Mouse (Mus musculus) ovary, postnatal 36 days (tissue): ENCODE measurements at regions not wholly inside any gene's neighbourhood (a gene's known extent, or its start where the extent isn't known, plus 50 kb on each side); places are given as distances from the start of the nearest gene placed in this dataset.

Source experiments
- DNase-seq: peaks from one replicate; pipeline ENCODE4 v3.0.0; 2022; ENCODE audit warnings: low spot score, mixed read lengths

DNA sequence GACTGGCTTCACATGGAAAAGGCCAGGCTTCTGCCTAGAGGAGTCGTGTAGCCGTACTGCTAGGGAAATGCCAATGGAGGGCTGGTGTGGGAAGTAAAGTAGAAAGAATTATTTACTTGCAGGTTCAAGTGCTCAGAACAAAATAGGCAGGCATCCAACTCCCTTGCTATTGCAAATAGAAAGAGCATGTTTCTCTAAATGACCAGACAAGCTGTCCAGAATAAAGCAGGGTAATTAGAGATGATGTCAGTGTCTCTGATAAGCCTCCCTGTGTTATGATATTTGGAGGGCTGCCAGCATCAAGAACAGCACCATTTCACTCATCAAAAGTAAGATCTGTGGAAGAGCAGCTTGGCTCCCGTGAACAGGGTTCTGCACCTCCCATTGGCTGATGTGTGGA lies 192.4 kb downstream of the Usp46 start:
- no peak for DNase-seq

GRCm38 (mm10) chr5:73880936-73881335 lies 187.3 kb downstream of the Usp46 start:
- no peak for DNase-seq

- DNase-seq, result peak; percentile 35
Measured at GRCm38 (mm10) chr5:73881941-73882340, 186.3 kb downstream of the Usp46 start.

DNA sequence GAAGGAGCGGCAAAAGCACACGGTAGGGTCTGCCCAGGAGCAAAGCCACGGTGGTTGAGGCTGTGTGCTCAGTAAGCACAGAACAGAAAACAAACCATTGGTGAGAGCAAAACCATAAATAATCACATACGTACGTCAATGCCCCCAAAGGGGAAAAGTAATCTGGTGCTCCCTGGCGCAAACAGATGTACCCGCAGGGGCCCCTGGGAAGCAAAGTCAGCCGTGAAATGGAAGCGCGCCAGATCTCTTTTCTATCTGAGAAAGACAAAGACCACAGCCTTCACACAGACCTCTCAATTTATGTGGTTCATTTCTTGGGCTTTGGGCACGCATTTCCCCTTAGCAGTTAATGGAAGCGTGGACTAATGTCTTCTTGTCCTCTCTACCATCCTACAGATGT lies 183.2 kb downstream of the Usp46 start:
- DNase-seq, result no peak

DNA sequence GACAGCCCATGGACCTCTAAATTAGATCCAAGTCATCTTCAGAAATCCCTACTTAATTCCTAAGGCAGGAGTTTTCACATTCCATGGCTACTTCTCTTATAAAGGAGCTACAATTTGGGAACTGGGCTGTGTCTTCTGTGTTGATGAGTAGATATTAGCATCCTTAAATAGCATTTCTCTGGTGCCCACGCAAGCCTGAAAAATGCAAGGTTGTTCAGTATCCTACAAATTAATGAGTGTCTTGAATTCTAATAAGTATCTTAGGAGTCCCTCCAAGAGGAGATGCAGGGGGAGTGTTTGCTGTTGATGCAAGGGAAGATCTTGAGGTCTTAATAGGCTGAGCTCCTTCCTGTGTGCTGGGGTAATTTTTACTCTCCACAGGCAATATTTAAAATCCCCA lies 182.5 kb downstream of the Usp46 start:
- no peak for DNase-seq

DNA sequence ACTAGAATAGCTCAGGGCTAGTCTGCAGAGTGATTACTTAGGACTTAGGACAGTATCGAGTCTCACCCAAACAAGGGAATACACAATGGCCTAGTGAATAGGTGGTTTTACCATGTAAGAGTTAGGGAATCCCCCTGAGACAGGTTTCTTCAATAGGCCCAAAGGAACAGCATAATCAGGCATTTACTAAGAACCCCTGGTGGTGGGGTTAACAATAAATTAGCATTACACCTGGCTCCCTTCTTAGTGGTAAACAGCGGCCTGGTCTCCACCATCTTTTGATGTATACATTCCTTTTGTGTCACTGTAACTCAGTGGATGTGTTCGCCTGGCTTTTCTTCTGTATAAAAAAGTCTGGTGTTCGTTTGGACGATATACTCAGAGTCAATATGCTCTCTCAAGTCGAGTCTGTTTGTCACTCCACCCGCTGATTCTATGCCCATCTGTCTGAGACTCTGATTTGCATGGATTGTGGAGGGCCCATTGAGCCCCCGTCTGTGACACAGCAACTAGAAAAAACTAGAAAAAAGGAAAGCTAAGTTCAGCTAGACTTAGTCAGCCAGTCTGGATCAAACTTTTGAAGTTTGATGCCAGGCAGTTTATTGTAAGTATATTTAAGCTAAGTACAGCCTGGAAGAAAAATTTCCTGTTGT lies 180.8 kb downstream of the Usp46 start:
- no peak for DNase-seq

- DNase-seq, result no peak
Measured at GRCm38 (mm10) chr5:73888391-73888790, 179.8 kb downstream of the Usp46 start.

- no peak for DNase-seq
Measured at GRCm38 (mm10) chr5:73889342-73889741, 178.9 kb downstream of the Usp46 start.

- no peak for DNase-seq
Measured at GRCm38 (mm10) chr5:73890942-73891341, 177.3 kb downstream of the Usp46 start.

GRCm38 (mm10) chr5:73891606-73892005 lies 176.6 kb downstream of the Usp46 start:
- DNase-seq, result no peak

DNA sequence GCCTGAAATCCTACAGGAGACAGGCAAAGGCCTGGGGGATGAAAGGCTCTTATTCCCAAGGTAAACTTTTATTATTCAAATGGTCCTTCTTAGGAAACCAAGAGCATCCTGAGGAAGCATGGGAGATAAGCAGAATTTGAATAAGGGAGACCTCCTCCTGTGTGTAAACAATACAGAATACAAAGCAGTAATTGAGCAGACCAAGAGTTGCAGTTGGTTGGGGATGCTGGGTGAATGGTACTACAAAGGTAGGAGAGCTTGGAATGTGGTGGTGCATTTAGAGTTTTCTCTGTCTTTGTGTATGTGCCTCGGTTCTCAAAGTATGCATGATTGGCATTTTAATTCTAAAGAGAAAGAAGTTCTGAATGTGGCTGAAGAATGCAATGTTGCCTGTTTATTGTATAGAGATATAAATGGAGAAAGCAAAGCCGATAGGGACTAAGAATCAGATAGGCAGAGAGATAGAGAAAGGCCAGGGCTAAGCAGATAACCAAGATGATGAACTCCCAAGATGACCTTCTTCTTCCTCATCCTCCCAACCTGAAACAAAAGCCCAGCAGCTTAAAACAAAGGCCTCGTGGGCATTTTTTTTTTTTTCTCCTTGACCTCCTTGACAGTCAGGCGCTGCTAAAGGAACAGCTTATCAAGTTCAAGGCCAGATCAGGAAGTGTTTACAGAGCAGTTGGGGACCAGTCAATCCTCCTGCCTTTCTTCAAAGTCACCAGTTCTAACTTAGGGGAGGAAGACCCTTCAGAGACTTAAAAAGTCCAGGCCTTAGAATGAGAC lies 175.6 kb downstream of the Usp46 start:
- DNase-seq, result no peak

- DNase-seq, result no peak
Measured at GRCm38 (mm10) chr5:73895186-73895585, 173.0 kb downstream of the Usp46 start.

GRCm38 (mm10) chr5:73896785-73897184 lies 171.4 kb downstream of the Usp46 start:
- DNase-seq, result no peak

DNA sequence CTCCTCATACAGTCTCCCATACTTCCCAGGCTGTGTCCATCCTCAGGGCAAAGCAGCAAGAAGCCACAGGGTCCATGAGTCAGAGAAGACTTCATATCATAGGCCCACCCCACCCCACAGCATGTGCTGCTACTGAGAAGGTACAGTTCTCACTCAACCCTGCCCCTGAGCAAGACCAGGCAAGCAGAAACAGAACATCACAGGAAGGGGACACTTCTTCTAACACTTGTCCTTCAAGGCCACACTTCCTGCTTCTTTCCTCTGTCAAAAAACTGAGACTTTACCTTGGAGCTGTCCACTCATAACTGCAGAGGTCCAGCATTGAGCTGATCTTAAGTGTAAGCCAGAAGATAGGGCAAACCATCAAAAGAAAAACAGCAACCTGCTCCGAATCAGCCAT lies 166.6 kb downstream of the Usp46 start:
- no peak for DNase-seq

- no peak for DNase-seq
Measured at GRCm38 (mm10) chr5:73902470-73903218, 165.6 kb downstream of the Usp46 start.

DNA sequence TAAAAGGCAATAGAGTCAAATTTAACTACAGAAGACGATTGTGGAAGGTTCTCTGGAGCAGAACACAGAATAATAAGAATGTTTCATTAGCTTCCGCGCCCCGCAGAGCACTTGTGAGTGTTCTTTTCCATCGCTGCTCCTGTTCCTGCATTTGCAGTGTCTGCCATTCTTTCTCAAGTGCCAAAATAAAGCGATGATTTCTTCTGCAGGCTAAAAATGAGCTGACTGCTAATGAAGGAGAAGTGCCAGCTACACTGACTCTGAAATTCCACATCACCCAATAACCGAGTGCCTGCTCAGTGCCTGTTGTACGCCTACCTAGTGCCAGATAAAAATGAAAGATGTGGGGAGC lies 165.0 kb downstream of the Usp46 start:
- no peak for DNase-seq

DNA sequence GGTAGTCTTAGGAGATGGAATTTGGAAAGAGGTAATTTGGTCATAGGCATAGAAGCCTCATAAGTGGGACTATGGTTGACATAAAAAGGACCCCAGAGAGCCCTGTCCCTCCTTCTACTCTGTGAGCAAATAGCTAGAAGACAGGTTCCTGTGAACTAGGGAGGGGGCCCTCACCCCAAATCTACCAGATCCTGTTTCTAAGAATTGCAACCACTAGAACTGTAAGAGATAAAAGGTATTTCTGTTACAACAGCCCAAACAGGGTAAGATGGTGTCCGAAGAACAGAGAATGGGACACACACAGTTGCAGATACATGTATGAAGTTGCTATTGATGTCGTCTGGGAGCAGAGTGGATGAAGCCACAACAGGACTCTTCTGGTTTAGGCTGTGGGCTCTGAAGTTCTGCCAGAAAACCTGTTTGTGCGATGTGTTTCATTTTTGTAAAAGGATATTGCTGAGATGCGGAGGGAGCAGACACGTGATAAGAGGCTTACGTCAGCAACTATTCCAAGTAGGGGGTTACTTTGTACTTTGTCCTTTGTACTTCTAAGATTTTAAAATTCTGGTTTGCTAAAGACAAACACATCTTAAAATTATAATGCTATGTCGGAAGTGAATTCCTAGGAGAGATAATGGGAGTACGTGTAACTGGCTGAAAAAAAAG lies 164.0 kb downstream of the Usp46 start:
- no peak for DNase-seq

DNA sequence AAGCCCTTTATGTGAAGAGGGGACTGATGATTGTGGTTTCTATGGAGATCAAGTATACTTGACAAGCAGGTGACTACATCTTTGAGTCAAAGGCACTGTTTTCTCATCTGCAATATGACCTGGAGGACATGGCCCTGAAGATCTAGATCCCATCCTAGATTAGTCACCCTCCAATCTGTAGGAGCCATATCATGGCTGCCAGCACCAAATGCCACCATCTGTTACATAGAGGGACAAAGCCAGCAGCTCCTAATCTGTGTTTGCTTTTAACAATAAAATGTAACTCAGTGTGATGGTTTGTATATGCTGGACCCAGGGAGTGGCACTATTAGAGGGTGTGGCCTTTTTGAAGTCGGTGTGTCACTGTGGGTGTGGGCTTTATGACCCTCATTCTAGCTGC lies 156.1 kb downstream of the Usp46 start:
- no peak for DNase-seq

DNA sequence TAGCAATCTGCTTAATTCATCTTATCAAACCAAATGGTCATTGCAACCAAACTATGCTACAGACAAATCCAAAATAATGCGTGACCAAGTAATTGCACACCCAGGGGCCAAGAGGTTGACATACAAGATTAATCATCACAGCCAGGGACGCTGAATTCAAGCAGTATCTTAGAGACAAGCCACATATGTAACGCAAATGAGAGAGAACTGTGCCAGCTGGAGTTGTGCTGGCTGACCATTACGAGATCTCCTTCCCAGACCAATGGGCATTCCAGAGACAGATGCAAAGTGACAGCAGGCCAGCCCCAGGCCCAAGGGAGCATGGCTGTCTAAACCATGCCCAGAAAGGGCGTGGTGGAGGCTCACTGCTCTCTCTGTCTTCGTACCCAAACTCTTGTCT lies 155.1 kb downstream of the Usp46 start:
- DNase-seq, result no peak

- no peak for DNase-seq
Measured at GRCm38 (mm10) chr5:73918011-73918410, 150.2 kb downstream of the Usp46 start.

GRCm38 (mm10) chr5:73919936-73920335 lies 148.3 kb downstream of the Usp46 start:
- no peak for DNase-seq

DNA sequence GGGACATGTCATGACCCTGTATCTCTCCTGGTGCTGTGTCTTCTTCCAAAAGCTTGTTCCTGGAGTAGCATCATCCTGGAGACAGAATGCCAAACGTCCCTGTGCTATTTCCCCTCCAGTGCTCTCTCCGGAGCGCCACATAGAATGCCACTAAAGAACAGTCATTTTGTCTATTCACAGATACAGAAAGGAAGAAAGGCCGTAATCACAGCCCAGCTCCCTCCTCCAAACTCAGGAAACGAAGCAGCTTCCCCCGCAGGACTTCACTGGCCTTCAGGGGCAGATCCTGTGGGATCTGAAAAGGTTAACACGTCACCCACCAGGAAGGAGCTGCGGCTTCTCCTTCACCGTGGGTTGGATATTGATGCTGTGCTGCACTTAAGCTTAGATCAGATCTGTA lies 140.7 kb downstream of the Usp46 start:
- DNase-seq, result no peak

- DNase-seq, result no peak
Measured at GRCm38 (mm10) chr5:73928691-73929090, 139.5 kb downstream of the Usp46 start.
